Mouse (Mus musculus) ES-Bruce4 (cell line): ENCODE data around the gene Stard3nl.

Source experiments
- CTCF ChIP-seq: IDR thresholded peaks from one replicate; pipeline ENCODE4 v1.8.1; 2011; ENCODE audit warnings: low read depth, low read length
- POLR2A ChIP-seq: IDR thresholded peaks from one replicate; pipeline ENCODE4 v1.8.1; 2011; ENCODE audit warnings: low read length; ENCODE audit not compliant: insufficient read depth

- TF ChIP-seq CTCF (peak; percentile 5), POLR2A (no peak)
Observed at GRCm38 (mm10) chr13:19438040-19438439, 42.4 kb upstream of the Stard3nl start.
